Mouse (Mus musculus): ENCODE results near the gene 2010300C02Rik.

2010300C02Rik gene

DNA sequence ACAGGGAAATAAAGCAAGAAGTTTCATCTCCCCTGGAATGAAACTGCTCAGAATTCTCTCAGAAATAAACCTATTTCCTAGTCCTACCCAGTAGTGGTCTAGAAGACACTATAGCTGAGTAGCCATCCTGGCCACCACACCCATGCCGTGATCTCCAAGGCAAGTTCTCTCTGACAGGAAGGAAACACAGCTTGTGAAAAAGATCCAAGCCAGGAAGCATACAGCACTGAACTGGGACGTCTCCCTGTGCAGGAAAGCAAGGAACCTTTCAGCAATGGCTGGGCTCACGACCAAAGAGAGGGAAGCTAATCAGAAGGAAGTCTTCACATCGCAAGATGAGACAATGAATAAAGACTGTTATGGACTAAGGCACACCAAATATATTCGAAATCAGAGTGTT is 86.4 kb downstream of the 2010300C02Rik start:
- Histone ChIP-seq H3K9me3 (ENCODE audit: low read length) (no peaks in the 10 kb centered on the region), H3K36me3 (ENCODE audit: insufficient read depth, low read length) (no peaks in the 10 kb centered on the region), H3K4me1 (replicated peaks; ENCODE audit: low read depth, low read length) (no peaks in the 10 kb centered on the region), H3K4me3 (replicated peaks; ENCODE audit: low read length) (no peak overlapping the region), H3K27me3 (ENCODE audit: insufficient read depth, low read length) (0 out of 2 replicates have a peak, but pooled peaks cover 2% of the 10 kb centered on the region)
- TF ChIP-seq NANOG (IDR thresholded peaks at IDR 0.05; ENCODE audit: borderline replicate concordance, low read length) (no peak), CTCF (conservative IDR thresholded peaks at IDR 0.05; ENCODE audit: low read length) (no peak), POU5F1 (IDR thresholded peaks at IDR 0.05; ENCODE audit: borderline replicate concordance, low read length) (no peak)

DNA sequence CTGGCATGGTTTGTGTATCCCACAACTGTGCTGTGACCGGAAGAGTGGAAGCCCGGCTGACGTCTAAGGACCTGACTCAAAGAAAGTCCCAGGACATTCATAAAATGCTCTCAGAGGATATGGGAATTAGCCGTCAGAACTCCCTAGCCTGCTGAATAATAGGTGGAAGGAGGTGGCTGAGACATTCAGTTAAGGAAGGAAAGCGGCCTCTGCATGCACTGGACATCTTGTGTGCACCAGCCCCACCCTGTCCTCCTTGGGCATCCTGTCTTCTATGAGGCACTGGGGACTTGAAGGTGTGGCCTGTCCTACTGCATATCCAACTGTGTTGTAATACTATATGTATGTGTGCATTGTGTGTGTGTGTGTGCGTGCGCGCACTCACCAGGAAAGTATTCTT is 87.5 kb downstream of the 2010300C02Rik start:
- Histone ChIP-seq H3K4me1 (replicated peaks; ENCODE audit: low read depth, low read length) (no peaks in the 10 kb centered on the region), H3K36me3 (ENCODE audit: insufficient read depth, low read length) (no peaks in the 10 kb centered on the region), H3K9me3 (ENCODE audit: low read length) (peaks cover 4% of the 10 kb centered on the region), H3K4me3 (replicated peaks; ENCODE audit: low read length) (no peak overlapping the region), H3K27me3 (ENCODE audit: insufficient read depth, low read length) (0 out of 2 replicates have a peak, but pooled peaks cover 1% of the 10 kb centered on the region)
- TF ChIP-seq NANOG (IDR thresholded peaks at IDR 0.05; ENCODE audit: borderline replicate concordance, low read length) (no peak), POU5F1 (IDR thresholded peaks at IDR 0.05; ENCODE audit: borderline replicate concordance, low read length) (no peak)

DNA sequence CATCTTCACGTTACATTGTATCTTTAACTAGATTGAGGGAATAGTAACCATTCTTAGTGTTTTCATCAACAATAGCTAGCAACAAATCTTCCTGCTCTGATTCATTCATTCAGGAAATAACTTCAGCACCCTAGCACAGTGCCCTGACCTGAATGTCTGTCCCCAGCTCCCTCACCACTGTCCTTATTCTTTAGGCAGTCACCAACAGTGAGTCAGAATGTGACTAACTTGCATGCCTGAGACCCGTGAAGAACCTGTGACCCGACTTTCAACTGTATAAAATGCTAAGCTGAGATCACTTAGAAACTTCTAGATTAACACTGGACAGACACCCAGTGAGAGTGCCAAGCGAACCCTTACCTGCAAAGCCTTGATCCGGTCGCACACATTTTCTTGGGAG is 88.4 kb downstream of the 2010300C02Rik start:
- Histone ChIP-seq H3K4me1 (replicated peaks; ENCODE audit: low read depth, low read length) (no peaks in the 10 kb centered on the region), H3K4me3 (replicated peaks; ENCODE audit: low read length) (no peak overlapping the region), H3K27me3 (ENCODE audit: insufficient read depth, low read length) (no peaks in the 10 kb centered on the region), H3K9me3 (ENCODE audit: low read length) (peaks cover 7% of the 10 kb centered on the region), H3K36me3 (ENCODE audit: insufficient read depth, low read length) (no peaks in the 10 kb centered on the region)
- TF ChIP-seq CTCF (conservative IDR thresholded peaks at IDR 0.05; ENCODE audit: low read length), result no peak
- TF ChIP-seq POU5F1 (IDR thresholded peaks at IDR 0.05; ENCODE audit: borderline replicate concordance, low read length), result no peak
- no peak for TF ChIP-seq NANOG (IDR thresholded peaks at IDR 0.05; ENCODE audit: borderline replicate concordance, low read length)

DNA sequence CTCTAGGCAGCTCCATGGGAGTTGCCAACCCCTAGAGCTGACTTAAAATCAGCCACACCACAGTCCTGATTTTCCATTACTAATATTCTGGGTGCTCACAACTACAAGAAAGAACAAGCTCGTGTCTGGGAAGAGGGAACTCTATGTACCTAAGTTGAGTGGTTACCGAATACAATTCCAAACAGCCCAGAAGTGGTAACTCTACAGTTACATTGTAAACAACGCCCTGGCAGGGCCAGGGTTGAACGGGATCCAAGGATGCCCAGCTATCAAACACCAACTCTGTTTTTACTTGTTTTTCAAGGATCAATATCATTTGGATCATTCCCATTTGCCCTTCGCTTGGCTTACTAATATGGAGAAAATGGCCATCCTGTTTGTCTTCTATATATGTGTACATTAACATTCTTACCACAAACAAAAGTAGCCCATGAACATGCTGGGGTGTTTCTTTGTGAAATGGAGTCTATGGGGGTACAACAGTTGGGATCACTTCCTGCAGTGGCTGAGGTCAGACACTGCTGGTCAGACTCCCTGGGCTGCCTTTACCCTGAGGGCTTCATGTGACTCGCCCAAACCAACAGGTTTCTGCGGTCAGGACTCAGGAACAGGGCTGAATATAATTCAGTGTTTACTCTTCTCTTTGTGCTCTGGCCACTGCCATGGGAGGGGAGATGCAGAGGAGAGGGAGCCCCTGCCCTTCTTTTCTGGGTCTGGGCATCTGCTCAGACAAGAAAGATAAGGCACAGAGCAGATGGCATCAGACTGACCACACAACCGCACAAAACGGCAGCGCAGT is 89.3 kb downstream of the 2010300C02Rik start:
- TF ChIP-seq NANOG (IDR thresholded peaks at IDR 0.05; ENCODE audit: borderline replicate concordance, low read length), result no peak
- no peak for TF ChIP-seq POU5F1 (IDR thresholded peaks at IDR 0.05; ENCODE audit: borderline replicate concordance, low read length)
- TF ChIP-seq CTCF (conservative IDR thresholded peaks at IDR 0.05; ENCODE audit: low read length), result no peak
- peaks cover 7% of the 10 kb centered on the region for H3K9me3 ChIP-seq (ENCODE audit: low read length)
- H3K4me1 ChIP-seq (replicated peaks; ENCODE audit: low read depth, low read length), result no peaks in the 10 kb centered on the region
- H3K36me3 ChIP-seq (ENCODE audit: insufficient read depth, low read length), result no peaks in the 10 kb centered on the region
- 0 out of 2 replicates have a peak, but pooled peaks cover 4% of the 10 kb centered on the region for H3K27me3 ChIP-seq (ENCODE audit: insufficient read depth, low read length)
- no peak overlapping the region for H3K4me3 ChIP-seq (replicated peaks; ENCODE audit: low read length)

DNA sequence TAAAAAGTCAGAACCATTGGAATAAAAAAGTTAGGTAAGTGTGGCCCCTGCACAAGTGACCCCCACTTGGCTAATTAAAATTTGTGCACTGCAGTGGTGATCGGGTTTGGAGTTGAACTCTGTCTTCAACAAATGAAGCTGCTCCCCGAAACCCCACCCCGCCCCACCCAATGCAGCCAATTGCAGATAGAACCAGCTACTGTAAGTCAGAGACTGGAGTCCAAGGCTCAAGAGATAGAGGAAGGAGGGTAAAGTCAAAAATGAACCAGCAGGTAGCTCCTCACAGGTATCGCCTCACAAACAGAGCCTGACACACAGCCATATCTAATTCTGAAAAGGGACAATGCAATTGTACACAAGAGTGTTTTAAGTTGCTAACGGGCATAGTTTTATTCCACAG is 90.0 kb downstream of the 2010300C02Rik start:
- Histone ChIP-seq H3K9me3 (ENCODE audit: low read length) (peaks cover 7% of the 10 kb centered on the region), H3K4me3 (replicated peaks; ENCODE audit: low read length) (no peak overlapping the region), H3K4me1 (replicated peaks; ENCODE audit: low read depth, low read length) (no peaks in the 10 kb centered on the region), H3K36me3 (ENCODE audit: insufficient read depth, low read length) (no peaks in the 10 kb centered on the region), H3K27me3 (ENCODE audit: insufficient read depth, low read length) (peaks cover 9% of the 10 kb centered on the region; the same call in 1 of the 2 replicates)
- no peak for TF ChIP-seq NANOG (IDR thresholded peaks at IDR 0.05; ENCODE audit: borderline replicate concordance, low read length)
- TF ChIP-seq CTCF (conservative IDR thresholded peaks at IDR 0.05; ENCODE audit: low read length), result no peak
- TF ChIP-seq POU5F1 (IDR thresholded peaks at IDR 0.05; ENCODE audit: borderline replicate concordance, low read length), result no peak

DNA sequence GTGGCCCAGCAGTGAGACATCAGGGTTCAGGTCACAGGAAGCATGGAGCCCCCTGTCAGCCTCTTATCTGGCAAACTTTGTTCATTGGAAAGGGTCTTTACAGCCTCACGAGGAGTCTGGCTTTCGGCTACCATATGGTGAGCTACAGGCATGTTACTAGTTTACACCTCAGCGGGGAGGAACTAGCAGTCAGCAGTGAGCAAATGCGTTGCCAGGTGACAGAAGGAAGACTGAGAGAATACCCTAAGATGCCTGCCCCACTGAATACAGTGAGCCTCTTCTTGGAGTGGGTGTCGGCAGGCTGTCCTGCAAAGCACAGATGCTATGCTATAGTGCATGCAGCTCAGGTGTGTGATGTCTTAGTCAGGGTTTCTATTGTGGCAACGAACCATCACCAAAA is 91.1 kb downstream of the 2010300C02Rik start:
- H3K36me3 ChIP-seq (ENCODE audit: insufficient read depth, low read length), result no peaks in the 10 kb centered on the region
- no peak for TF ChIP-seq NANOG (IDR thresholded peaks at IDR 0.05; ENCODE audit: borderline replicate concordance, low read length)
- no peak overlapping the region for H3K4me3 ChIP-seq (replicated peaks; ENCODE audit: low read length)
- H3K27me3 ChIP-seq (ENCODE audit: insufficient read depth, low read length), result peaks cover 20% of the 10 kb centered on the region
- peaks cover 8% of the 10 kb centered on the region; the same call in 1 of the 2 replicates for H3K4me1 ChIP-seq (replicated peaks; ENCODE audit: low read depth, low read length)
- H3K9me3 ChIP-seq (ENCODE audit: low read length), result peaks cover 7% of the 10 kb centered on the region

DNA sequence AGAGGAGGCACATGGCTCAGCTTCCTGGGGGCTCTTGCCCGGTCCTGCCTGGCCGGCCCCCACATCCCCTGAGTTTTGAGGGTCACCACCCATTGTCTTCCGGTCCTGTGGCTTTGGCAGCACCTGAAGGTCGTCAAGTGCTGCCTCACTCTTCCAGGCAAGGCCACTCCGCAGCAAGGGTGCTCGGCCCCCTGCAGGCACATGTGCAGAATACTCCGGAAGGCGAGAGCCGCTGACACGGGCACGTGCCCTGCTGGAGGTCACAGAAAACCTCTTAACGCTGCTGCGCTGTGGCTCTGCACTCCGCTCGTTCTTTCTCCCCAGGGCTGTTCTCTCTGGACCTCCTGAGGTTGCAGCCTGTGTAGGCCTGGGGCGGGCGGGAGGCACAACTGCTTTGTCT is 95.7 kb downstream of the 2010300C02Rik start:
- no peak for TF ChIP-seq POU5F1 (IDR thresholded peaks at IDR 0.05; ENCODE audit: borderline replicate concordance, low read length)
- TF ChIP-seq CTCF (conservative IDR thresholded peaks at IDR 0.05; ENCODE audit: low read length), result no peak
- no peak for TF ChIP-seq NANOG (IDR thresholded peaks at IDR 0.05; ENCODE audit: borderline replicate concordance, low read length)
- peaks cover 24% of the 10 kb centered on the region for H3K27me3 ChIP-seq (ENCODE audit: insufficient read depth, low read length)
- H3K4me3 ChIP-seq (replicated peaks; ENCODE audit: low read length), result no peak overlapping the region
- no peaks in the 10 kb centered on the region for H3K36me3 ChIP-seq (ENCODE audit: insufficient read depth, low read length)
- H3K4me1 ChIP-seq (replicated peaks; ENCODE audit: low read depth, low read length), result peaks cover 8% of the 10 kb centered on the region; the same call in 1 of the 2 replicates
- H3K9me3 ChIP-seq (ENCODE audit: low read length), result peaks cover 7% of the 10 kb centered on the region

DNA sequence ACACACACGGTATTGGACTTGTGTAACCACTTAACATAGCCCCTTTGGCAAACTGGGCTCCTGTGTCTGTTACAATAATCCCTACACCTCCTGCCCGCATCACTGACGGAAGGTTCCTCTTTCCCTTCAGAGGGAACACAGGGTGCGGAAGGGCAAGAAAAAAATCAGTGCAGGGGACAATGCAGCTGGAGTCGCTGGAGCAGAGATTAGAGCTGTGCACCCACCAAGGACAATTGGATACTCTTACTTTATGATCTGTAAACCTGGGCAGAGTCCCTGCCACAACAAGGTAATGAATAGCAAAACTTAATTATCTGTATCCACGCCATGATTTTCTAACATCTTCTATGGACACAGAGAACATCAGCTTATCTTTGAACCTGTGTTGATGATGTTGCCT is 97.8 kb downstream of the 2010300C02Rik start:
- H3K36me3 ChIP-seq (ENCODE audit: insufficient read depth, low read length), result no peaks in the 10 kb centered on the region
- H3K4me1 ChIP-seq (replicated peaks; ENCODE audit: low read depth, low read length), result peaks cover 8% of the 10 kb centered on the region
- H3K4me3 ChIP-seq (replicated peaks; ENCODE audit: low read length), result no peak overlapping the region
- no peaks in the 10 kb centered on the region; the same call in 1 of the 2 replicates for H3K9me3 ChIP-seq (ENCODE audit: low read length)
- TF ChIP-seq CTCF (conservative IDR thresholded peaks at IDR 0.05; ENCODE audit: low read length) (no peak), NANOG (IDR thresholded peaks at IDR 0.05; ENCODE audit: borderline replicate concordance, low read length) (no peak), POU5F1 (IDR thresholded peaks at IDR 0.05; ENCODE audit: borderline replicate concordance, low read length) (no peak)
- H3K27me3 ChIP-seq (ENCODE audit: insufficient read depth, low read length), result peaks cover 24% of the 10 kb centered on the region

DNA sequence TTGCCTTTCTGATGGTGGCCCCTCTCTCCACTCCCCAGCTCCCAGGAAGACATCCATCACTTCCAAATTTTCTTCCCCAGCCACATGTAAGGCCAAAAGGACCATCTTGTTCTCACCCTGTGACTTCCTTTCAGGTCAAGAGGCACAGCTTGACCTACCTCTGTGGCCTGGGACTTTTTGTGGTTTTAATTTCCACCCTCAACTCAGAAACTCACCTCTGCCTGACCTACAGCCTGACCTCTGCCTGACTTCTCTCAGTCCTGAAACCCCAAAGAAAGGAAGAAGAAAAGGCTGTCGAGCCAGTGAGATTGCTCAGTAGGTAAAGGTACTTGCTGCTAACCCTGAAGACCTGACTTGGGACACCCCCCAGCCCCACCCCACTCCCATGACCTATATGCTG is 100.3 kb downstream of the 2010300C02Rik start:
- Histone ChIP-seq H3K36me3 (ENCODE audit: insufficient read depth, low read length) (no peaks in the 10 kb centered on the region), H3K4me3 (replicated peaks; ENCODE audit: low read length) (no peak overlapping the region), H3K4me1 (replicated peaks; ENCODE audit: low read depth, low read length) (peaks cover 22% of the 10 kb centered on the region), H3K27me3 (ENCODE audit: insufficient read depth, low read length) (peaks cover 12% of the 10 kb centered on the region), H3K9me3 (ENCODE audit: low read length) (no peaks in the 10 kb centered on the region)
- TF ChIP-seq NANOG (IDR thresholded peaks at IDR 0.05; ENCODE audit: borderline replicate concordance, low read length) (no peak), CTCF (conservative IDR thresholded peaks at IDR 0.05; ENCODE audit: low read length) (no peak), POU5F1 (IDR thresholded peaks at IDR 0.05; ENCODE audit: borderline replicate concordance, low read length) (no peak)
